Mouse (Mus musculus): ENCODE results near the gene Itga11.

- TF ChIP-seq POLR2A (IDR thresholded peaks at IDR 0.05; ENCODE audit: insufficient read depth, low read length) (no peak), CTCF (IDR thresholded peaks at IDR 0.05; ENCODE audit: low read depth, low read length) (no peak)
Observed at GRCm38 (mm10) chr9:62767464-62767863, 89.8 kb downstream of the Itga11 start.
